Comparison of ENCODE assay signal across 7 mouse cellular contexts in genomic region chr5:25530629-25531028, GRCm38 (mm10). TPM values are rescaled to one million over a fixed set of nuclear protein-coding genes. Genes with fewer than 3 reads are reported as not detected.
A peak's percentile ranks its signal among the peaks of the same experiment; 100 is the strongest.
DNase-seq lines count a peak whose midpoint lies in the region; ATAC-seq lines count a peak whose summit lies in the region.

No protein-coding gene starts in this region.

- 0 out of 2 replicates have a peak, but pooled peaks cover 2% of the 10 kb centered on the region for H3K4me1 ChIP-seq in lung, embryonic 15.5 days
- H3K4me1 ChIP-seq in embryonic facial prominence, embryonic 15.5 days, result peaks cover 16% of the 10 kb centered on the region; the same call in 1 of the 2 replicates
- peaks cover 21% of the 10 kb centered on the region for H3K4me1 ChIP-seq in limb, embryonic 10.5 days
- peaks cover 4% of the 10 kb centered on the region; the same call in 1 of the 2 replicates for H3K4me1 ChIP-seq in stomach, embryonic 14.5 days (ENCODE audit: control insufficient read depth, insufficient read depth, low read length)

- H3K4me2 ChIP-seq in lung, embryonic 15.5 days, result peak overlapping the region; percentile 70
- peak overlapping the region; percentile 65 for H3K4me2 ChIP-seq in embryonic facial prominence, embryonic 15.5 days (replicated peaks)
- peak overlapping the region; percentile 62 for H3K4me2 ChIP-seq in stomach, embryonic 14.5 days (replicated peaks; ENCODE audit: low read depth, low read length)

- H3K36me3 ChIP-seq in lung, embryonic 15.5 days, result no peaks in the 10 kb centered on the region
- no peaks in the 10 kb centered on the region for H3K36me3 ChIP-seq in embryonic facial prominence, embryonic 15.5 days
- no peaks in the 10 kb centered on the region for H3K36me3 ChIP-seq in limb, embryonic 10.5 days
- H3K36me3 ChIP-seq in stomach, embryonic 14.5 days (ENCODE audit: control insufficient read depth, insufficient read depth, low read length), result no peaks in the 10 kb centered on the region

- 19% methylated on average over 2 of the region's 2 CpGs for WGBS in lung, embryonic 15.5 days
- WGBS in embryonic facial prominence, embryonic 15.5 days, result 17% methylated on average over 2 of the region's 2 CpGs
- 47% methylated on average over 2 of the region's 2 CpGs for WGBS in limb, embryonic 10.5 days
- 21% methylated on average over 2 of the region's 2 CpGs for WGBS in stomach, embryonic 14.5 days

- no peaks in the 10 kb centered on the region for H3K27me3 ChIP-seq in lung, embryonic 15.5 days
- H3K27me3 ChIP-seq in embryonic facial prominence, embryonic 15.5 days, result no peaks in the 10 kb centered on the region
- H3K27me3 ChIP-seq in limb, embryonic 10.5 days (ENCODE audit: low read depth, poor library complexity, severe bottlenecking), result peaks cover 8% of the 10 kb centered on the region
- H3K27me3 ChIP-seq in stomach, embryonic 14.5 days (ENCODE audit: control insufficient read depth, insufficient read depth, low read length), result no peaks in the 10 kb centered on the region

- no peak for ATAC-seq in lung, embryonic 15.5 days (ENCODE audit: borderline replicate concordance, extremely low read depth, low FRiP score, low TSS enrichment)
- ATAC-seq in embryonic facial prominence, embryonic 15.5 days (ENCODE audit: insufficient number of reproducible peaks, low FRiP score, low TSS enrichment, low read depth), result no peak
- ATAC-seq in stomach, embryonic 14.5 days (ENCODE audit: insufficient number of reproducible peaks, insufficient read depth, low FRiP score, low read depth), result no peak

- no peak overlapping the region for H3K27ac ChIP-seq in lung, embryonic 15.5 days
- H3K27ac ChIP-seq in embryonic facial prominence, embryonic 15.5 days (replicated peaks), result no peak overlapping the region
- H3K27ac ChIP-seq in limb, embryonic 10.5 days, result no peak overlapping the region; the same call in 1 of the 2 replicates
- H3K27ac ChIP-seq in stomach, embryonic 14.5 days (ENCODE audit: low read length), result no peak overlapping the region

- no peak for DNase-seq in lung, postnatal 10 days
- no peak for DNase-seq in limb, embryonic 10.5 days (ENCODE audit: low spot score)
- DNase-seq in adrenal gland, postnatal 36 days, result no peak
- DNase-seq in frontal cortex, postnatal 14 days (ENCODE audit: low spot score in 2 of 2), result no peak

- H3K9ac ChIP-seq in lung, embryonic 15.5 days, result no peak overlapping the region
- no peak overlapping the region for H3K9ac ChIP-seq in embryonic facial prominence, embryonic 15.5 days
- peak overlapping the region; percentile 68; the same call in 1 of the 2 replicates for H3K9ac ChIP-seq in stomach, embryonic 14.5 days (replicated peaks; ENCODE audit: low read depth, low read length)

- H3K4me3 ChIP-seq in lung, embryonic 15.5 days, result peak overlapping the region; percentile 82
- peak overlapping the region; percentile 88 for H3K4me3 ChIP-seq in embryonic facial prominence, embryonic 15.5 days (replicated peaks)
- peak overlapping the region; percentile 77 for H3K4me3 ChIP-seq in limb, embryonic 10.5 days
- H3K4me3 ChIP-seq in stomach, embryonic 14.5 days (ENCODE audit: low read depth, low read length), result peak overlapping the region; percentile 67

- no peaks in the 10 kb centered on the region for H3K9me3 ChIP-seq in lung, embryonic 15.5 days
- H3K9me3 ChIP-seq in embryonic facial prominence, embryonic 15.5 days (replicated peaks), result no peaks in the 10 kb centered on the region
- no peaks in the 10 kb centered on the region for H3K9me3 ChIP-seq in limb, embryonic 10.5 days (replicated peaks)
- H3K9me3 ChIP-seq in stomach, embryonic 14.5 days (ENCODE audit: control insufficient read depth, low read depth, low read length), result no peaks in the 10 kb centered on the region

RNA-seq across cellular contexts. Expression of gene Cct8l1, which starts 14.8 kb away (rescaled TPM):
- polyA plus RNA-seq in lung, embryonic 15.5 days (2015; fragmentation: Nextera tagmentation; extraction: Ambion mirVana), result not detected in 2 replicates
- polyA plus RNA-seq in embryonic facial prominence, embryonic 15.5 days (2015; fragmentation: Nextera tagmentation; extraction: Ambion mirVana), result not detected in 2 replicates
- polyA plus RNA-seq in limb, embryonic 10.5 days (2016; fragmentation: Nextera tagmentation; extraction: Ambion mirVana), result not detected in 2 replicates
- polyA plus RNA-seq in stomach, embryonic 14.5 days (2014; fragmentation: Nextera tagmentation; extraction: Ambion mirVana), result 0.17 TPM in 1 of 2 replicates, not detected in the other
- under 1 TPM in 1 of 2 experiments, not detected in 1; 0.17 TPM for total RNA-seq in adrenal gland, postnatal 36 days (2021)

RNA-seq across cellular contexts. Expression of gene Kmt2c, which starts 32.0 kb away (rescaled TPM):
- polyA plus RNA-seq in lung, embryonic 15.5 days (2015; fragmentation: Nextera tagmentation; extraction: Ambion mirVana), result 10.0 and 11.3 TPM in 2 replicates
- 13.6 and 16.6 TPM in 2 replicates for polyA plus RNA-seq in embryonic facial prominence, embryonic 15.5 days (2015; fragmentation: Nextera tagmentation; extraction: Ambion mirVana)
- polyA plus RNA-seq in limb, embryonic 10.5 days (2016; fragmentation: Nextera tagmentation; extraction: Ambion mirVana), result 9.5 and 10.6 TPM in 2 replicates
- polyA plus RNA-seq in stomach, embryonic 14.5 days (2014; fragmentation: Nextera tagmentation; extraction: Ambion mirVana), result 25.7 and 28.8 TPM in 2 replicates
- 10 to 100 TPM; 59.1 to 62.6 TPM for total RNA-seq in adrenal gland, postnatal 36 days (2021)
